15 mouse cellular contexts compared by ENCODE assay signal in the genomic region with DNA sequence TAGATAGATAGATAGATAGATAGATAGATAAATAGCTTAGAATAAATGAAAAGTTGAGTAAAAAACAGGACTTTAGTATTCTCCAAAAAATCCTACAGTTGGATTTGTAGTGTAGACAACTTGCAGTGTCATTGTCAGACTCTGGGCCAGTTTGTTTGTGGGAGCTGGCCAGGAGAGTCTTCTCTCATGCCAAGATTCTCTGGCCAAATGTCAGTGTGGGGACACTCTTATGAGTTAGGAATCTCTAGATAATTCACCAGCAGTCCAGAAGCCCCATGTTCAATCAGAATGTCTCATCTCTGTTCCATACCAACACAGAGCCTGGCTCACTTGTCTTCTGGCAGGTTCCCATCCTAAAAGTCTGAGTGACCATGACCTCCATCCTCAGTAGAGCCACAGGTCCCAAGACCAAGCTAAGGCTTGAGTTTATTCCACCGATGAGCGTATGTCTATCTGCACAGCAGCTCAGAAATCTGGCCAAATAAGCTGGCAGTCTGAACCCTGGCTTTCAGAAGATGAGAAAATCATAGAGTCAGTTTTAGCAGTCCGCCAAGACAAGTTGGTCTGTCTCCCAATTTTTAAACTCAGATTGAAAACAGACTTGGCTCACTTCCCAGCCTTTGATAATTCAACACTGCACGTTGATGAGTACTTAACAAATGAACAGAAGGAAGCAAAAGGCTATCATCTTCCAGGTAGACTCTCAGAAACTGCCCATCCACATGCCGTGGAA.
DNase-seq lines count a peak whose midpoint lies in the region; ATAC-seq and TF ChIP-seq lines count a peak whose summit lies in the region.
"Had no signal": no experiment of that assay in that cellular context is flagged by ENCODE, and none has a peak within 500 bp of the region (broad histone marks: within the 10 kb centered on the region; RNA-seq: fewer than 3 reads in every experiment).

No protein-coding gene starts in this region.

- H3K9ac ChIP-seq in hindbrain, postnatal 0 days (replicated peaks; ENCODE audit: low read length) = no peak overlapping the region
- H3K9ac ChIP-seq in hindbrain, embryonic 11.5 days (ENCODE audit: low read depth, low read length) = no peak overlapping the region
- H3K9ac ChIP-seq in midbrain, postnatal 0 days (replicated peaks; ENCODE audit: low read length, poor library complexity, severe bottlenecking) = no peak overlapping the region
- no peak overlapping the region for H3K9ac ChIP-seq in midbrain, embryonic 16.5 days (ENCODE audit: low read depth, low read length)
- H3K9ac ChIP-seq: embryonic facial prominence, embryonic 12.5 days; midbrain, embryonic 12.5 days; neural tube, embryonic 13.5 days had no signal

- no peaks in the 10 kb centered on the region for H3K9me3 ChIP-seq in hindbrain, postnatal 0 days (ENCODE audit: low read length)
- no peaks in the 10 kb centered on the region for H3K9me3 ChIP-seq in hindbrain, embryonic 11.5 days (ENCODE audit: control insufficient read depth, low read length)
- H3K9me3 ChIP-seq in midbrain, postnatal 0 days (ENCODE audit: low read length) = no peaks in the 10 kb centered on the region
- no peaks in the 10 kb centered on the region for H3K9me3 ChIP-seq in midbrain, embryonic 16.5 days (replicated peaks; ENCODE audit: control insufficient read depth, low read length, poor library complexity, severe bottlenecking)
- H3K9me3 ChIP-seq: embryonic facial prominence, embryonic 12.5 days; limb, embryonic 10.5 days; midbrain, embryonic 12.5 days; neural tube, embryonic 13.5 days had no signal

- 52% methylated on average over 5 of the region's 5 CpGs for WGBS in hindbrain, postnatal 0 days
- WGBS in hindbrain, embryonic 11.5 days = 93% methylated on average over 5 of the region's 5 CpGs
- WGBS in midbrain, postnatal 0 days = 71% methylated on average over 5 of the region's 5 CpGs
- WGBS in midbrain, embryonic 16.5 days = 74% methylated on average over 5 of the region's 5 CpGs

- H3K27ac ChIP-seq in hindbrain, postnatal 0 days = no peak overlapping the region
- H3K27ac ChIP-seq in hindbrain, embryonic 11.5 days (ENCODE audit: low read depth, low read length) = no peak overlapping the region
- no peak overlapping the region for H3K27ac ChIP-seq in midbrain, postnatal 0 days (ENCODE audit: low read depth, low read length)
- no peak overlapping the region for H3K27ac ChIP-seq in midbrain, embryonic 16.5 days (ENCODE audit: low read length)
- H3K27ac ChIP-seq: embryonic facial prominence, embryonic 12.5 days; limb, embryonic 10.5 days; midbrain, embryonic 12.5 days; neural tube, embryonic 13.5 days had no signal

- no peaks in the 10 kb centered on the region for H3K36me3 ChIP-seq in hindbrain, postnatal 0 days (ENCODE audit: insufficient read depth, low read length)
- H3K36me3 ChIP-seq in hindbrain, embryonic 11.5 days (ENCODE audit: control insufficient read depth, insufficient read depth, low read length) = no peaks in the 10 kb centered on the region
- H3K36me3 ChIP-seq in midbrain, postnatal 0 days (ENCODE audit: insufficient read depth, low read length) = no peaks in the 10 kb centered on the region
- no peaks in the 10 kb centered on the region for H3K36me3 ChIP-seq in midbrain, embryonic 16.5 days (ENCODE audit: control insufficient read depth, insufficient read depth, low read length)
- H3K36me3 ChIP-seq: embryonic facial prominence, embryonic 12.5 days; limb, embryonic 10.5 days; midbrain, embryonic 12.5 days; neural tube, embryonic 13.5 days had no signal

- no peaks in the 10 kb centered on the region for H3K27me3 ChIP-seq in hindbrain, postnatal 0 days (ENCODE audit: insufficient read depth, low read length)
- no peaks in the 10 kb centered on the region for H3K27me3 ChIP-seq in hindbrain, embryonic 11.5 days (ENCODE audit: control insufficient read depth, insufficient read depth, low read length)
- no peaks in the 10 kb centered on the region for H3K27me3 ChIP-seq in midbrain, postnatal 0 days (ENCODE audit: insufficient read depth, low read length)
- no peaks in the 10 kb centered on the region for H3K27me3 ChIP-seq in midbrain, embryonic 16.5 days (ENCODE audit: control insufficient read depth, insufficient read depth, low read depth, low read length)
- H3K27me3 ChIP-seq: embryonic facial prominence, embryonic 12.5 days; neural tube, embryonic 13.5 days had no signal

- DNase-seq in adrenal gland, postnatal 10 days = peak; percentile 12
- DNase-seq in adrenal gland, postnatal 25 days = no peak
- DNase-seq in hindbrain, postnatal 0 days (ENCODE audit: low spot score) = peak; percentile 55
- no peak for DNase-seq in hindbrain, embryonic 11.5 days (ENCODE audit: low spot score)
- DNase-seq in midbrain, postnatal 0 days (ENCODE audit: low spot score) = peak; percentile 56
- DNase-seq in right cerebral cortex, postnatal 14 days = no peak
- no peak for DNase-seq in kidney, postnatal 10 days
- DNase-seq: adrenal gland, adult 8-10 months; retina, postnatal 1 day had no signal

- TF ChIP-seq CTCF in hindbrain, postnatal 0 days (IDR thresholded peaks at IDR 0.05; ENCODE audit: low read depth) = no peak
- no peak for TF ChIP-seq CTCF in midbrain, postnatal 0 days (IDR thresholded peaks at IDR 0.05)

- no peak for ATAC-seq in hindbrain, postnatal 0 days
- no peak for ATAC-seq in hindbrain, embryonic 11.5 days (ENCODE audit: low FRiP score)
- ATAC-seq in midbrain, postnatal 0 days (ENCODE audit: low FRiP score) = no peak
- ATAC-seq in midbrain, embryonic 16.5 days = no peak
- ATAC-seq: intestine, postnatal 0 days had no signal

- no peaks in the 10 kb centered on the region for H3K4me1 ChIP-seq in hindbrain, postnatal 0 days (ENCODE audit: insufficient read depth, low read length)
- H3K4me1 ChIP-seq in hindbrain, embryonic 11.5 days (replicated peaks; ENCODE audit: control insufficient read depth, insufficient read depth, low read length) = no peaks in the 10 kb centered on the region
- H3K4me1 ChIP-seq in midbrain, postnatal 0 days (ENCODE audit: insufficient read depth, low read length) = no peaks in the 10 kb centered on the region
- H3K4me1 ChIP-seq in midbrain, embryonic 16.5 days (ENCODE audit: control insufficient read depth, insufficient read depth, low read length) = peaks cover 3% of the 10 kb centered on the region; the same call in 1 of the 2 replicates
- H3K4me1 ChIP-seq: embryonic facial prominence, embryonic 12.5 days had no signal

- H3K4me2 ChIP-seq in hindbrain, postnatal 0 days (ENCODE audit: low read depth, low read length) = no peak overlapping the region
- H3K4me2 ChIP-seq in hindbrain, embryonic 11.5 days (replicated peaks; ENCODE audit: low read depth, low read length) = no peak overlapping the region
- H3K4me2 ChIP-seq in midbrain, postnatal 0 days (ENCODE audit: low read depth, low read length, poor library complexity, severe bottlenecking) = no peak overlapping the region
- H3K4me2 ChIP-seq in midbrain, embryonic 16.5 days (ENCODE audit: low read length) = no peak overlapping the region
- H3K4me2 ChIP-seq: embryonic facial prominence, embryonic 12.5 days; midbrain, embryonic 12.5 days; neural tube, embryonic 13.5 days had no signal

- no peak overlapping the region for H3K4me3 ChIP-seq in hindbrain, postnatal 0 days (ENCODE audit: low read length)
- H3K4me3 ChIP-seq in hindbrain, embryonic 11.5 days (ENCODE audit: low read depth, low read length) = no peak overlapping the region
- H3K4me3 ChIP-seq in midbrain, postnatal 0 days (ENCODE audit: low read depth, low read length) = no peak overlapping the region
- no peak overlapping the region for H3K4me3 ChIP-seq in midbrain, embryonic 16.5 days (ENCODE audit: low read depth, low read length)
- H3K4me3 ChIP-seq: embryonic facial prominence, embryonic 12.5 days; limb, embryonic 10.5 days; midbrain, embryonic 12.5 days; neural tube, embryonic 13.5 days had no signal

Comparison
In these comparisons a context has a peak if more than half of its experiments do, and no peak if none do; other contexts are left out.
1. DNase-seq: peak in adrenal gland, postnatal 10 days (single experiment), hindbrain, postnatal 0 days (single experiment) and midbrain, postnatal 0 days (single experiment); none in adrenal gland, postnatal 25 days (single experiment), hindbrain, embryonic 11.5 days (single experiment), right cerebral cortex, postnatal 14 days (single experiment) and kidney, postnatal 10 days (single experiment).